Mouse (Mus musculus) ES-E14 (cell line): ENCODE results near the gene Krtap28-13. TPM values are rescaled to one million over a fixed set of nuclear protein-coding genes. Genes with fewer than 3 reads are reported as not detected.

Source experiments
- DNase-seq: peaks from one replicate; pipeline ENCODE4 v3.0.0-alpha.2; 2013; ENCODE audit warnings: low read depth, low spot score
- H3K27ac ChIP-seq: 2 replicates; pipeline ENCODE4 v1.5.1; 2012; ENCODE audit warnings: low read depth, mild to moderate bottlenecking, low read length, moderate library complexity, mixed read lengths; ENCODE audit not compliant: poor library complexity, insufficient read depth, severe bottlenecking
- H3K36me3 ChIP-seq: 2 replicates; pipeline ENCODE4 v1.6.1; 2012; ENCODE audit warnings: mild to moderate bottlenecking, low read length, moderate library complexity, mixed read lengths; ENCODE audit not compliant: control insufficient read depth, poor library complexity, insufficient read depth, severe bottlenecking
- H3K4me1 ChIP-seq, 2 experiments: fragments of 150-350 bp in 1 of 2; sonication (generic) in 1 of 2; 2 replicates each; pipeline ENCODE4 v1.6.1; 2012; ENCODE audit warnings: low read length in 2 of 2, mild to moderate bottlenecking in 1 of 2, mixed read lengths in 1 of 2; ENCODE audit not compliant: control insufficient read depth in 2 of 2, insufficient read depth in 2 of 2, poor library complexity in 1 of 2
- H3K4me3 ChIP-seq, 2 experiments: fragments of 150-350 bp in 1 of 2; sonication (generic) in 1 of 2; 2 replicates each; pipeline ENCODE4 v1.5.1; 2012; ENCODE audit warnings: low read length in 2 of 2, low read depth in 1 of 2, mild to moderate bottlenecking in 1 of 2, mixed read lengths in 1 of 2; ENCODE audit not compliant: insufficient read depth in 1 of 2, poor library complexity in 1 of 2, severe bottlenecking in 1 of 2
- H3K9ac ChIP-seq: 2 replicates; pipeline ENCODE4 v1.6.1; 2012; ENCODE audit warnings: low read depth, mild to moderate bottlenecking, low read length, mixed read lengths; ENCODE audit not compliant: poor library complexity, insufficient read depth, severe bottlenecking
- H3K9me3 ChIP-seq: fragments of 150-350 bp; sonication (generic); 2 replicates; pipeline ENCODE4 v1.6.1; 2012; ENCODE audit warnings: low read depth, mild to moderate bottlenecking, low read length; ENCODE audit not compliant: control insufficient read depth, insufficient read depth
- CHD2 ChIP-seq: IDR thresholded peaks from 2 replicates; pipeline ENCODE4 v1.6.1; 2014; ENCODE audit warnings: mild to moderate bottlenecking, low read depth, low read length, inconsistent platforms
- HCFC1 ChIP-seq: IDR thresholded peaks from 2 replicates; pipeline ENCODE4 v1.6.1; 2012; ENCODE audit warnings: low read length, inconsistent platforms, borderline replicate concordance; ENCODE audit not compliant: insufficient read depth
- MAFK ChIP-seq: IDR thresholded peaks from 2 replicates; pipeline ENCODE4 v1.6.1; 2014; ENCODE audit warnings: mild to moderate bottlenecking, low read depth, low read length, inconsistent platforms; ENCODE audit not compliant: insufficient read depth
- ZC3H11A ChIP-seq: IDR thresholded peaks from 2 replicates; pipeline ENCODE4 v1.6.1; 2012; ENCODE audit warnings: low read depth, mild to moderate bottlenecking, inconsistent platforms, low read length, borderline replicate concordance
- ZNF384 ChIP-seq: IDR thresholded peaks from 2 replicates; pipeline ENCODE4 v1.6.1; 2012; ENCODE audit warnings: low read depth, low read length, inconsistent platforms
- in situ Hi-C, 2 experiments: fragments of 600-800 bp; cut with MboI; formaldehyde crosslinking; loops; one replicate each; pipeline ENCODE4 v1.15.1; 2025; ENCODE audit warnings: low sequenced_read_pairs in 2 of 2, inconsistent platforms in 1 of 2; ENCODE audit not compliant: unreplicated experiment in 2 of 2
- total RNA-seq: library from RNA; depleted of rRNA; stranded (reverse); fragments of 300-350 nt; gene quantifications from 2 replicates; pipeline ENCODE4 v1.2.3, GENCODE M21; 2012

The Krtap28-13 gene
- total RNA-seq, 1 experiment: not detected

DNA sequence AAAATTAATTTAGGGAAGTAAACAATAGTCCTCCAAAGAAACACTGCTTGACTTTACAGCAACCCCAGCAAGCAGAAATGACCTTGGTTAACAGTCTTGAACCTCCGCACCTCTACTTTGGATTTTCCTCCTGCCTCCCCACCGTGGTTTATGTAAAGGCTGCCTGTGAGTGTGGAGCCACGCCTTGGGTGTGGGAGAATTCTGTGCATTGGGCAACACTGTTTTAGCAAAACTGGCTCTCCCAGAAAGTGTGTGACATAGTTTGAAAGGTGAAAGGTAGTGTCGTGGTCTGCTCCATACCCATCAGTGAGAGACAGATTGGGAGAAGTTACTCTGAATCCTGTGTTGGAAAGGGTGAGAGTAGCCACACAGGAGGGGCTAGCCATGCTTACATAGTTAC lies 21.6 kb upstream of the Krtap28-13 start:
- H3K36me3 ChIP-seq: no peaks in the 10 kb centered on the region
- no peak overlapping the region for H3K27ac ChIP-seq
- H3K9me3 ChIP-seq: no peaks in the 10 kb centered on the region
- no peak for DNase-seq
- H3K4me1 ChIP-seq: peaks cover 2 to 3% of the 10 kb centered on the region in 2 experiments; a peak in 3 of 4 replicates
- H3K4me3 ChIP-seq: no peak overlapping the region
- no peak overlapping the region for H3K9ac ChIP-seq
- no peak for TF ChIP-seq ZNF384
- TF ChIP-seq CHD2: no peak
- no peak for TF ChIP-seq HCFC1
- no peak for TF ChIP-seq ZC3H11A
- no peak for TF ChIP-seq MAFK
- in situ Hi-C loops: no loop called here

- Histone ChIP-seq H3K4me1 (peaks cover 2% of the 10 kb centered on the region in 2 experiments; a peak in 3 of 4 replicates), H3K9ac (no peak within 1 kb of the TSS), H3K9me3 (no peaks in the 10 kb centered on the region), H3K36me3 (no peaks in the 10 kb centered on the region), H3K27ac (no peak within 1 kb of the TSS; the same call in 1 of the 2 replicates), H3K4me3 (no peak within 1 kb of the TSS)
- TF ChIP-seq MAFK (no peak), HCFC1 (no peak), ZC3H11A (no peak), CHD2 (no peak), ZNF384 (no peak)
- DNase-seq: no peak
- in situ Hi-C loops: no loop called here
These were observed 18.4 kb upstream of the Krtap28-13 start, which contains the start of gene Krtap28-10 for GRCm38 (mm10) chr1:83042380-83042779. Krtap28-10 (minus strand) TSS chr1:83042480.

GRCm38 (mm10) chr1:83044882-83045427 lies 15.8 kb upstream of the Krtap28-13 start, which contains the start of gene Gm47969:
Gm47969 (plus strand) TSS chr1:83044932.
- H3K9ac ChIP-seq: no peak within 1 kb of the TSS
- H3K4me3 ChIP-seq: no peak within 1 kb of the TSS
- TF ChIP-seq HCFC1 (no peak), CHD2 (no peak), MAFK (no peak), ZC3H11A (no peak), ZNF384 (no peak)
- peaks cover 0 to 2% of the 10 kb centered on the region in 2 experiments; a peak in 1 of 4 replicates for H3K4me1 ChIP-seq
- in situ Hi-C loops: no loop called here
- H3K36me3 ChIP-seq: no peaks in the 10 kb centered on the region
- no peak for DNase-seq
- H3K9me3 ChIP-seq: no peaks in the 10 kb centered on the region
- no peak within 1 kb of the TSS for H3K27ac ChIP-seq

GRCm38 (mm10) chr1:83058481-83058880 lies 2.2 kb upstream of the Krtap28-13 start:
- TF ChIP-seq ZC3H11A (no peak), CHD2 (no peak), MAFK (no peak), ZNF384 (no peak), HCFC1 (no peak)
- no peak overlapping the region for H3K9ac ChIP-seq
- in situ Hi-C loops: no loop called here

DNA sequence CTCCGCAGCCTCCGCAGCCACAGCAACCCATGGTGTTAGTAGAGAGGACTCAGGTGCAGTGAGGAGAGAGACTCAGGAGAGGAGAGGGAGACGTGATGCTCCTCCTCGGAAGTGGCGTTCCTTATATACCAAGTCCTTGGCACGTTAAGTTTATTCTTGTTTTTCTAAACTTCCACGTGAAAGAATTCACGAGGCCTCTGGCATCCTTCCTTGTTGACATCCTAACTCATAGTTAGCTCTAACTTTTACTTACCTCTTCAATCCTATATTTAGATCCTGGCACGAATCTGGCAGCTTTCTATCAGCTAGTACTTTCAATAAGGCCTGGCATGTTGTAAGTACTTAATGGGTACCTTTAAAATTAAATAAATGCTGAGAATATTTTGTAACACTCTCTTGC lies 1.5 kb upstream of the Krtap28-13 start, which contains the start of gene A030005K14Rik:
TSS of gene A030005K14Rik (minus strand) at position 101 of the 400 bp plus-strand sequence.
- Histone ChIP-seq H3K9me3 (no peaks in the 10 kb centered on the region), H3K4me3 (no peak within 1 kb of the TSS), H3K4me1 (no peaks in the 10 kb centered on the region), H3K27ac (no peak within 1 kb of the TSS), H3K36me3 (no peaks in the 10 kb centered on the region), H3K9ac (no peak within 1 kb of the TSS)
- no peak for DNase-seq
- TF ChIP-seq ZNF384 (no peak), CHD2 (no peak), MAFK (no peak), HCFC1 (no peak), ZC3H11A (no peak)
- in situ Hi-C loops: no loop called here

More at GRCm38 (mm10) chr1:83058481-83058880, 2.2 kb upstream of the Krtap28-13 start:
- no peak for DNase-seq
- no peaks in the 10 kb centered on the region for H3K9me3 ChIP-seq
- no peaks in the 10 kb centered on the region for H3K4me1 ChIP-seq
- H3K36me3 ChIP-seq: no peaks in the 10 kb centered on the region
- no peak overlapping the region for H3K27ac ChIP-seq
- no peak overlapping the region for H3K4me3 ChIP-seq
